Mouse (Mus musculus) lung, adult 2 months (tissue): ENCODE measurements at regions not wholly inside any gene's neighbourhood (a gene's known extent, or its start where the extent isn't known, plus 50 kb on each side); places are given as distances from the start of the nearest gene placed in this dataset.

Experiments
- DNase-seq: peaks from one replicate; pipeline ENCODE4 v3.0.0; 2022
- H3K4me1 ChIP-seq: fragments of 200-500 bp; 2 replicates; pipeline ENCODE4 v1.6.1; 2011; ENCODE audit warnings: low read length; ENCODE audit not compliant: control insufficient read depth, insufficient read depth
- H3K4me3 ChIP-seq: fragments of 200-500 bp; replicated peaks from 2 replicates; pipeline ENCODE3; 2011; ENCODE audit warnings: low read depth, mild to moderate bottlenecking, control low read depth, low read length; ENCODE audit errors: extremely low read depth
- CTCF ChIP-seq: fragments of 200-500 bp; IDR thresholded peaks from 2 replicates; pipeline ENCODE4 v1.5.1; 2011; ENCODE audit warnings: mild to moderate bottlenecking, low read length, control low read depth; ENCODE audit not compliant: insufficient read depth
- POLR2A ChIP-seq: fragments of 200-500 bp; IDR thresholded peaks from 2 replicates; pipeline ENCODE4 v1.6.1; 2011; ENCODE audit warnings: low read depth, mild to moderate bottlenecking, control low read depth, low read length, borderline replicate concordance; ENCODE audit errors: extremely low read depth
- WGBS: fragments of 180-500 bp; shearing (Covaris S2); methylation state at CpG from one replicate; pipeline ENCODE4 v1.1.7; 2018; 5-methylcytosine and 5-hydroxymethylcytosine counted together

GRCm38 (mm10) chr3:58300801-58301485 lies 113.6 kb upstream of the Tsc22d2 start:
- no peak for DNase-seq
- WGBS = 77% methylated on average over 5 of the region's 5 CpGs
- TF ChIP-seq CTCF (no peak), POLR2A (no peak)
- Histone ChIP-seq H3K4me3 (no peak overlapping the region), H3K4me1 (no peaks in the 10 kb centered on the region)

- no peak for DNase-seq
- Histone ChIP-seq H3K4me3 (no peak overlapping the region), H3K4me1 (no peaks in the 10 kb centered on the region)
- no peak for TF ChIP-seq CTCF
- no peak for TF ChIP-seq POLR2A
- 90% methylated on average over 1 of the region's 1 CpGs for WGBS
Measured at GRCm38 (mm10) chr3:58302322-58302721, 112.2 kb upstream of the Tsc22d2 start.

GRCm38 (mm10) chr3:58303746-58304145 lies 110.8 kb upstream of the Tsc22d2 start:
- DNase-seq = no peak
- no peak overlapping the region for H3K4me3 ChIP-seq
- WGBS = 31% methylated on average over 3 of the region's 3 CpGs
- H3K4me1 ChIP-seq = no peaks in the 10 kb centered on the region
- TF ChIP-seq POLR2A (no peak), CTCF (no peak)

GRCm38 (mm10) chr3:58309601-58310000 lies 104.9 kb upstream of the Tsc22d2 start:
- Histone ChIP-seq H3K4me1 (peaks cover 4% of the 10 kb centered on the region; the same call in 1 of the 2 replicates), H3K4me3 (no peak overlapping the region)
- WGBS = 32% methylated on average over 8 of the region's 8 CpGs
- TF ChIP-seq CTCF = no peak
- TF ChIP-seq POLR2A = no peak
- DNase-seq = peak; percentile 7

GRCm38 (mm10) chr3:58310390-58310789 lies 104.1 kb upstream of the Tsc22d2 start:
- no peak for DNase-seq
- WGBS = 61% methylated on average over 4 of the region's 4 CpGs
- Histone ChIP-seq H3K4me3 (no peak overlapping the region), H3K4me1 (peaks cover 4% of the 10 kb centered on the region; the same call in 1 of the 2 replicates)
- TF ChIP-seq CTCF (no peak), POLR2A (no peak)

- 93% methylated on average over 5 of the region's 5 CpGs for WGBS
Measured at GRCm38 (mm10) chr3:58311104-58311685, 103.3 kb upstream of the Tsc22d2 start.

GRCm38 (mm10) chr3:58312623-58313022 lies 101.9 kb upstream of the Tsc22d2 start:
- no peak for TF ChIP-seq CTCF
- TF ChIP-seq POLR2A = no peak
- 76% methylated on average over 6 of the region's 6 CpGs for WGBS
- Histone ChIP-seq H3K4me1 (peaks cover 4% of the 10 kb centered on the region; the same call in 1 of the 2 replicates), H3K4me3 (no peak overlapping the region)
- DNase-seq = no peak

More at GRCm38 (mm10) chr3:58311104-58311685, 103.3 kb upstream of the Tsc22d2 start:
- no peak for DNase-seq
- no peak overlapping the region for H3K4me3 ChIP-seq
- peaks cover 4% of the 10 kb centered on the region; the same call in 1 of the 2 replicates for H3K4me1 ChIP-seq
- TF ChIP-seq CTCF = no peak
- no peak for TF ChIP-seq POLR2A

GRCm38 (mm10) chr3:58315236-58315635 lies 99.3 kb upstream of the Tsc22d2 start:
- Histone ChIP-seq H3K4me3 (no peak overlapping the region), H3K4me1 (no peaks in the 10 kb centered on the region)
- DNase-seq = no peak
- WGBS = 63% methylated on average over 6 of the region's 6 CpGs
- TF ChIP-seq POLR2A = no peak
- no peak for TF ChIP-seq CTCF

- DNase-seq = no peak
- 67% methylated on average over 2 of the region's 2 CpGs for WGBS
- Histone ChIP-seq H3K4me1 (no peaks in the 10 kb centered on the region), H3K4me3 (no peak overlapping the region)
- TF ChIP-seq POLR2A (no peak), CTCF (no peak)
Measured at GRCm38 (mm10) chr3:58317240-58317639, 97.3 kb upstream of the Tsc22d2 start.

GRCm38 (mm10) chr3:58318756-58319155 lies 95.8 kb upstream of the Tsc22d2 start:
- Histone ChIP-seq H3K4me3 (no peak overlapping the region), H3K4me1 (no peaks in the 10 kb centered on the region)
- 79% methylated on average over 2 of the region's 2 CpGs for WGBS
- DNase-seq = no peak
- TF ChIP-seq CTCF (no peak), POLR2A (no peak)
